Mouse (Mus musculus) ovary, postnatal 14 days (tissue): Measurements from ENCODE around the gene Mmp25.
"Not testable (repeated sequence)": the region's sequence is repeated elsewhere in the genome, so short reads cannot be mapped to it uniquely, and the experiment has no call there.

Experiments used
- DNase-seq: peaks from one replicate; pipeline ENCODE4 v3.0.0; 2022; ENCODE audit warnings: low spot score

Mmp25 gene

DNA sequence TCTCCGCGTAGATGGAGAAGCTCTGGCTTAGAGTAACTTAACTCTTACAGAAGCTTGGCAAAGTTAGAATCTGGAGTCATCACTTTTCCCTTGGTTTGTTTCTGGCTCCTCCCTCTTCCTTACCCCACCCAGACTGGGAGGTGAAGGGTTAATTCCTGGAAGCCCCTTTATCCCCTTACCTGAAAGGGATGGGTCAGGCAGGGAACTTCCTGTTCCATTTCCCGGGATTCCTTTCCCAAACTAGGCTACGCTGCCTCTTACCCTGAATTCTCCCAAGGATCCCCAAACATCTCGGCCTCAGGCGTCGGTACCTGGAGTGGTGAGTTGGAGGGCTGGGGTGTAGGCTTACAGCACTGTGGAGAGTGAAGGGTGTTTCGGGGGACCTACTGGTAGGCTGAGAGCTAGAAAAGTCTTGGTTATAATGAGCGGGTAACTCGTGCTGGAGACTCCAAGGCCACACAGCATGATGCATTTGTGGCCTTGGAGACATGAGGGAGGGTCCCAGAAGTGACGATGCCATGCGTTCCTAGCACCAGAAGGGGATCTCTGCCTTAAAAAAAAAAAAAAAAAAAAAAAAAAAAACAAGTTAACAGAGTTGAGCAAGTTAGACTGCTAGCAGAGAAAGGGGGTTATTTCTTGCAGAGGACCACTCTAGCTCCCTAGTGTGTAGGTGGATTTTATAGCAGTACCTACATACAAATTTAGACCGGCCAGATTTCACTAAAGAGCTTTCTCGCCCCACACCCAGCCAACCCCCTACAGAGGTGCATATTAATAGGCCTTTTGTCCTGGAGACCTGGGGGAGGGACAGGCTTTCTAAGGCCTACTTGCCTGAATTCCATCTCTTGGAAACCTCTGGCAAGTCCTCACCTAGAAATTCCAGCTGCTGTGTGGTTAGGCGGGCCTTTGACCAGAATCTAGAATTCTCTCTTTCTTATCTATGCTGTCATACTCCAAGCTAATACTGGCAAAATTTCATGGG lies 44.1 kb downstream of the Mmp25 start, which contains the start of gene Zscan10:
Zscan10 (plus strand) TSS at position 216 of the 982 bp plus-strand sequence.
- no peak for DNase-seq

DNA sequence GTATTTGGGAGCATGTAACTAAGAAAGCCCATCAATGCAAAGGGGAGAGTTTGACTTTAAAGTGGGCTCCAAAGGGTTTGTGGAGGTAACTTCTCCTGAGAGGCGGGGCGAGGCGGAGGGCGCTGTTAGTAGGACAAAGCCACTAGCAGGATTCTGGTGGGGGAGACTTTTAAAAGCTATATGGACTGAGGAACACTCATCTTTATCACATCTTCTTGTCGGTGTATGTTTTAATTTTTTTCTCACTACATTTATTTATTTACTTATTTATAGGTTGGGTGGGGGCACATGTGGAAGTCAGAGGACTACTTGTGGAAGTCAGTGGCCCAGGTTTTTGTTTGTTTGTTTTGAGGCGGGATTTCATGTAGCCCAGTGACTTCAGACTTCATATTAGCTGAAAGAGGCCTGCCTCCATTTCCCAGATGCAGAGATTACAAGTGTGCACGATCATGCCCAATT lies 45.4 kb downstream of the Mmp25 start:
- DNase-seq, result no peak

DNA sequence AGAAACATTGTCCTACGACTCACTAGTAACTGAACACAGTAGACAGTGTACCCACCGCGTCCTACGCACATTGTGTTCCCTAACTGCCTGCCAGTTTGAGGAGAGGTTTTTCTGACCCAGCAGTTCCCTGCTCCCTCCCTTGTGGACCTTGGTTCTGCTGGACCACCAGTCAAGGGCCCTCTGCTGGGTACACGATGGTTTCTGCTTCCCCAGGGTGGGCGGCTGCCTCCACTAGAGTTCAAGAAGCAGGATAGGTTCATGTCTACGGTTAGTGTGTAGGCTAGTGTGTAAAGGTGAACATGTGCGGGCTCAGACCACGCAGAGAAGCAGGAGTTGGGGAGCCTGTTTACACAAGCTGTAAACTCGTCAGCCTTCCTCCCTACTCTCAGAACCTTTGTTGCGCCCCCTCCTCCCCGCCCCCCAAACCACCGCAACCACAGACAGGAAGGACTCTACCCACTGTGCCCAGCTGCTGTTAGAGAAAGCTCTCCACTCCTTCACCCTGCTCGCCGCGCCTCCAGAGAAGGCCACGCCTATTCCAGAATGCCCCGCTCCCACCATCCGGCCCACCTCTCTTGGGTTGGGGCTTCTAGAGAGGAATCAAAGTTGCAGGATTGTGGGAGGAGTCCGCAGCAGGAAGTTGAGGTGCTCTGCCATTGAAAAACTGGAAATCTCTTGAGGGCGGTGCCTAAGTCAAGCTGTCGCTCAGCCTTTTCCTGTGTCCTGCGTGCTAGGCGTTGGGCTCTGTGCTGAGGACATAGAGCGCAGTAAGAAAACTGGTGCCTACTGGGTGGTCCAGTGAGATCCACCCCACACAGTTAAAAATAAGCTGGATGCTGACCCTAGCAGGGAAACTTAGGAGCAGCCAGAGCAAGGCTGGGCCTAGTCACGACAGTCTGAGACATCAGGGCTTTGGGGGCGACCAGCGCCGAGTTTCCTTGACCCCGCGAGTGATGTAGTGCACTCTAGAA lies 46.2 kb downstream of the Mmp25 start, which contains the start of gene Zfp13:
Zfp13 (minus strand) TSS at position 906 of the 971 bp plus-strand sequence.
- peak; percentile 72 for DNase-seq

DNA sequence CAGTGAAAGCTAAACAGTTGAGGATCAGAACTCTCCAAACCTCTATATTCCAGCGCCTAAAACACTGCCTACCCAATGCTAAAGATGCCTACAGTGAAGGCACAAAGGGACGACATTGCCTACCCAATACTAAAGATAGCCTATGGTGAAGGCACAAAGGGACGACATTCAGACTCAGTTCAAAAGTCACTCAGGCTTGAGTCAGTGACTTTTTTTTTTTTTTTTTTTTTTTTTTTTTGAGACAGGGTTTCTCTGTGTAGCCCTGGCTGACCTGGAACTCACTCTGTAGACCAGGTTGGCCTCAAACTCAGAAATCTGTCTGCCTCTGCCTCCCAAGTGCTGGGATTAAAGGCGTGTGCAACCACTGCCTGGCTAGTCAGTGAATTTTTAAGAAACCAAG lies 49.9 kb downstream of the Mmp25 start:
- not testable (repeated sequence) for DNase-seq

DNA sequence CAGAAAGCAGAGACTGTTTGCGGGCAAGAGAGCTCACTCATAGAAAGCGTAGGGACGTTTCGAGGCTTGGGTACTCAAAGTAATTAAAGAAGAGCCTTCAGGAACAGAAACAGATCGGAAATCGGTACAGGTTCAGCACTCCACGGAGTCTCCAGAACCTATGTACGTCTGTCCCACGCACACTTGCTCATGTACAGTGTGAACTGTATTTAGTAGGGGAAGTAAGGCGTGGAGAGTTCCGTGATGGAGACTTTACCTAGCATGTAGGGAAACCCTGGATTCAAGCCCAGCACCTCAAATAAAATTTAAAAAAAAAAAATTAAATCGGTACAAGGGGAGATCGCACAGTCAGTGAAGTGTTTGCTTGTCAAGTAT lies 52.2 kb downstream of the Mmp25 start:
- DNase-seq, result no peak

DNA sequence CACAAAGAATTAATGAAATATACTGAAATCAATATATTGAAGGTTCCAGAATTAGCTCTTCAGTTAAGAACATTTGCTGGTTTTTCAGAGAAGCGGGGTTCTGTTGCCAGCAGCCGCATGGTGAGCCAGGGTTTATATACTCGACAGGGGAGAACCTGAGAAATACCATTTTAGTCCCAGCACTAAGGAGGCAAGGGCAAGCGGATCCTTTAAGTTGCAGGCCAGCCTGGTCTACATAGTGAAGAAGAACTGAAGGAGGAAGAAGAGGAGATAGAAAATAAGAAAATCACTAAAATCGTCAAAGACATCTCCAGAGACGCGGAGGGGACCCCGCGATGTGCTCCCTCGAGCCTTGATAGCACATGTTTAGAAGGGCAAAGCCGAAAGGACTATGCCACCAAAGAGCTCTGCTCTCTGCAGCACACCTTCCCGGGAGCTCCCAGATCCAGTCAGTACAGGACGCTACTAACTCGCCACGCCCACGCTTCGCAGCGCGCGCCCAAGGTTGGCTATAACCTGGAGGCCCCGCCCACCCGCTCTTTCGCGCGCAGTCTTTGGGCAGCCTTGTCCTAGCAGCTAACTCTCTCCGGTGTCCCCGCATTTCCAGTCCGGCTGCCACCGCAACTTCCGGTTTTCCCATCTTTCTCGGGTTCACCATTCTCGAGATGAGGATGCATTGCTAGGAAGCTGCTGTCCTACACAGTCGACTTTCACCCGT lies 52.7 kb downstream of the Mmp25 start:
- DNase-seq, result peak; percentile 91

DNA sequence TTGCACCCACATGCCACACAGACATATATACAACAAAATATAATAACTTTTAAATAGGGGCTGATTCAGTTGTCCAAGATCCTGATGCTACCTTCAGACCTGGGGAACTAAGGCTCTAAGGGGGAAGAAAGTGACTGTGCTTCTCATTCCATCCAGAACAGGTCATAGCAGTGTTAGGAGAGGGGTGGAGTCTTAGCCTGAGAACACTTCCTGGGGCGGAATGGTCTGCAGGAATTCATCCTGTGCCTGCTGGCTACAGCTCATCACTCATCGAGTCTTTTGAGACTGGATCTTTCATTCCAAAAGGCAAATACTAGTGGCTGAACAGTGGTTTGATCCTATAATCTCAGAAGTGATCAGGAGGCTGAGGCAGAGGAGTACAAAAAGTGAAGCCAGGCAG lies 57.8 kb downstream of the Mmp25 start:
- DNase-seq, result no peak

DNA sequence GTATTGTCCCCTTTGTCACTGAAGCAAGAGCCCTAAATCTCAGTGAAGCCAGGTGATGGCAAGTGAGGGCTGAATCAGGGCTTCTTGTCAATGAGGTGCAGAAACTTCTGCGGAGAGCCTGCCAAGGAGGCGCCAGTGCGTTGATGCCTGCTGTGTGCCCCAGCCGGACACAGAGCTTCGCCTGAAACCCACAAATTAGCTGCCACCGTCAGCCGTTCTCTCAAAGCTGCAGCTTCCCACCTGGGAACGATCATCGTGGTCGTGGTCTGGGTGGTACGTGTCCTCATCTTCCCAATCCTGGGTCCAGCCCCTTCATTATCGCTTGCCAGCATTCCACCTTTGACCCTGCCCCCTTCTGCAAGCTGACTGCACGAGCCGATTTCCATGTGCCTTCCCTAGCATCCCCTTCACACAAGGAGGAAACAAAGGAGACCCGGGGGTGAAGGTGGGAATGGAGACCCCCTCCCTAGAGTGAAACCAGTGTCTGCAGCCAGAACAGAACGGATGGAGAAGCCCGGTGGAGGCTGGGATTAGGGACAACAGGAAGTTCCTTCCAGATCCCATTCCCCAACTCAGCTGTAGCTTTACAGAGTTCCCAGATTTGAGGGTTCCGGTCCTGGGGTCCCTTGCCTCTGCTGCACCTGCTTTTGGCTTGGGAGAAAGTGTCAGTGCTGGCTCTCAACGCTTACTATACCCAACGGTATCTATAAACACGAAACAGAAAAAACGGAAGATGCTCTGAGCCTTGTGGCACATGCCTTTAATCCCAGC lies 59.2 kb downstream of the Mmp25 start:
- DNase-seq, result peak; percentile 52

DNA sequence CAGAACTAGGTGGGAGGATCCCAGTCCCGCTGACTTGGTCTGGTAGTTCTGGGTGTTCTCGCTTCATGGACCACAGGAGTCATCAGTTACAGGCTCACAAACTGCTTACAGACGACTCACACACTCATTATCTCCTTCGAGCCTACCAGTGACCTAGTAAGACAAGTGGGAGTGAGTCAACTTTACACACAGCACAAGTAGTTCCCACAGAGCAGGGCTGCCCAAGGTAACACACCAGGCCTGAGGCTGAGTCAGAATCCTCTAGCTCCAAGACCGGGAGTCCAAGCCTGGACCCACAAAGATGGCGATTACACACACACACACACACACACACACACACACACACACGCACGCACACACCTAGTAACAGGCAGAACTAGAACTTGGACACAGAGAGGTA lies 60.3 kb downstream of the Mmp25 start:
- DNase-seq, result no peak
